Mouse (Mus musculus) layer of hippocampus, postnatal 14 days (tissue): ENCODE results near the gene Armc3. TPM values are rescaled to one million over a fixed set of nuclear protein-coding genes. Genes with fewer than 3 reads are reported as not detected.

Experiments
- DNase-seq, 2 experiments: peaks; one replicate each; pipeline ENCODE4 v3.0.0; 2021 to 2022; ENCODE audit warnings: low spot score in 2 of 2, mixed read lengths in 1 of 2
- total RNA-seq, 2 experiments: library from RNA; stranded (reverse); gene quantifications; 2 replicates each; pipeline ENCODE4 v1.2.3; 2021

Armc3 gene
- total RNA-seq, 2 experiments from 2014 or later = 0.83 to 1.2 TPM

- DNase-seq = no peak
These were observed 149.4 kb downstream of the Armc3 start for GRCm38 (mm10) chr2:19348454-19348853.

DNA sequence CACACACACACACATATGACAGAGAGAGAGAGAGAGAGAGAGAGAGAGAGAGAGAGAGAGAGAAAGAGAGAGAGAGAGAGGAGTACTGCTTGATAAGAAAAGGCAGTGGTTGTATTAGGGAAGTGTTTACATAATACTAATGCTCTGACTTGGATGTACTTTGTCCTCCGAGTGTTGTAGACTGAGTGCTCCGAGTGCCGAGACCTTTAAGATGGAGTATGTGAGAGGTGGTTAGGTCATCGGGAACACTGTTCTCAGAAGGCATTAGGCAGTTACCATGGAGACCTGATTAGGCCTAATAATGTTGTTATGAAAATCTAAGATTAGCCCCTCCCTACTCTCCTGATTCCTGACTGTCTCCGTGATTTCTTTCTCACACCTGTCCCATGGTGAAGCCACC is 151.1 kb downstream of the Armc3 start:
- DNase-seq = no peak

DNA sequence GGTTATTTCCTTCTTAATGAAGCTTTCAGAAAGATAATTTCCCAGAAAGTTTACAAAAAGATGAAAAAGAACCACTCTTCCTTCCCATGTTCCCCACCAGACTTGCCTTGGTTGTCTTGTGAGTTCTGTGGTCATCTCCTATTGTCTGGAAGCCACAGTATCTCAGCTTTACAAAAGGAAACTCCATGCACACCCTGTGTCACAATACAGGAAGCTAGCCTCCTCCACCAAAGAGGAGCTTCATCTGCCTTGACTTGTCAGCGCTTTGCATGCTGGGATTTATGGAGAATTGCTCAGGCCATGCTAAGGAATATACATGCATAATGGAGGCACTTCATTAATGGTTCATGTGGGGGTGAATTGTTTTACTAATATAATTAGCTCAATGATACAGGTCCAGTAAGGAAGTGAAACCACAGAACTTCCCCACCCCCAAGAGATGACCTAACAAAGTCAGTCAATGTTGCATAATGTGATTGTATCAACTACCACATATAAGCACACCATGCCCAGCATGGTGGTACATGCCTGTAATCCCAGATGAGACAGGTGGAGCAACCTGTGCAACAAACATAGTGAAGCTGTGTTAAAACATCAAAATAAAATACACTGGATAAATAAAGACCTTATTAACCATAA is 152.6 kb downstream of the Armc3 start:
- DNase-seq = no peak

DNA sequence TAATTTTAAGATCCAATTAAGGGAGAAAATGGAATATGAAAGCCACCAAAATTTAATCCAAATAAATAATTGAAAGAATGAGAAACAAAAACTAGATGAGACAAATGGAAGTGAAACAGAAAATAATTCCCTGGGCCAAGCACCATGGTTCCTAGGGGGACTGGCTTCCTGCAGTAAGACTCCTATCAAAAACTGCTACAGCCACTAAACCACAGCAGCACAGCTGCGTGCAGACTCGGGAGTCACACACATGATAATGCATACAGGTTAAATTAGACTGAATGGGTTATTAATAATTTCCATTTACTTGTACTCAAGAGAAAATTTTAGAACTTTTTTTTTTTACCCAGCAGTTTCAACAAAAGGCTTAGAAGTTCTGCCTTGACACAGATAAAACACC is 154.1 kb downstream of the Armc3 start:
- no peak for DNase-seq

Other genes starting within 250 kb of the Armc3 start
- gene Pip4k2a, start 201.2 kb upstream of the Armc3 start, total RNA-seq = 10 to 100 TPM; 30.8 to 36.6 TPM
- under 1 TPM; 0.67 to 0.79 TPM for gene 4930426L09Rik, start 201.0 kb upstream of the Armc3 start, total RNA-seq
- 10 to 100 TPM; 22.3 to 22.4 TPM for gene Msrb2, start 172.1 kb downstream of the Armc3 start, total RNA-seq
- gene Ptf1a, start 246.4 kb downstream of the Armc3 start, total RNA-seq = not detected